Mouse (Mus musculus): Measurements from ENCODE around the gene Gimap4.

DNA sequence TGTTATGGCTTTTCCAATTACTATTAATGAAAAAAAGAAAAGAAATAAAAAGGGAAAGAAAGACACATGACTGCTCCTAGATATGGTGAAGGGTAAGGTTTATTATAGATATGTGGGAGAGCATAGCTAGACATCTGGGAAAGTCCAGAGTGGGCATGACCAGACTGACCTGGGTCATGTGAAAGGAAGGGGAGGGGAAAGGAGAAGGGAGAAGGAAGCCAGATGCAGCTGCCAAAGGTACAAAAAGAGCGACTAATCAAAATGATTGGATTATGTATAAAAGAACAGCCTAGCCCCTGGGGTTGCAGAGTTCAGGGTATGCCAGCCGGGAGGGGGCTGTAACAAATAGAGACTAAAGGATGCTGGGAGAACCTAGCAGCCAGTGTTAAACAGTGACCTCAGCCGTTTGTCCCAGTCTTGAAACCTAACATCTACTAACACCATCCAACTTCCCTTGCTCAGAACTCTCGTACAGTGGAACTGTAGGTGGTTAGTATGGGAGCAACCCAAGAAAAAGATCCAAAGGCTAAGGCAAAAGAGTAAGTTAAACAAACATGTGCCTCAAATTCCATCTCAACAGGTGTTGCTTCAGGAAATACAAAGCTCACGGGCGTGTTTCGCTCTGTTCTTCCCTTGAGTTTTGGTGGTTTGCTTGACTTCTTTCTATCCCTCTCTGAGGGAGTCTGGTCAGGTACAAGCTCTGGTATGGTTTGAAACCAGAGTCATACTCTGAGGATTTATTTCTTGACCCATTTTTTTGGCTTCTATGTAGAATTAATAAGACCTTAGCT lies 13.9 kb downstream of the Gimap4 start:
- TF ChIP-seq CTCF (conservative IDR thresholded peaks at IDR 0.05; ENCODE audit: low read length) = no peak
- no peak for TF ChIP-seq NANOG (IDR thresholded peaks at IDR 0.05; ENCODE audit: borderline replicate concordance, low read length)
- no peak for TF ChIP-seq POU5F1 (IDR thresholded peaks at IDR 0.05; ENCODE audit: borderline replicate concordance, low read length)

Measured in E14TG2a.4 (cell line).